Mouse (Mus musculus): Measurements from ENCODE around the gene Srcin1. TPM values are rescaled to one million over a fixed set of nuclear protein-coding genes. Genes with fewer than 3 reads are reported as not detected.

Gene Srcin1
- polyA plus RNA-seq, 1 experiment from 2014 or later: 9.6 TPM

- DNase-seq: no peak
- H3K36me3 ChIP-seq (ENCODE audit: control insufficient read depth, insufficient read depth, low read length): peaks cover 34% of the 10 kb centered on the region
These were observed 88.3 kb downstream of the Srcin1 start for GRCm38 (mm10) chr11:97487656-97488055.

DNA sequence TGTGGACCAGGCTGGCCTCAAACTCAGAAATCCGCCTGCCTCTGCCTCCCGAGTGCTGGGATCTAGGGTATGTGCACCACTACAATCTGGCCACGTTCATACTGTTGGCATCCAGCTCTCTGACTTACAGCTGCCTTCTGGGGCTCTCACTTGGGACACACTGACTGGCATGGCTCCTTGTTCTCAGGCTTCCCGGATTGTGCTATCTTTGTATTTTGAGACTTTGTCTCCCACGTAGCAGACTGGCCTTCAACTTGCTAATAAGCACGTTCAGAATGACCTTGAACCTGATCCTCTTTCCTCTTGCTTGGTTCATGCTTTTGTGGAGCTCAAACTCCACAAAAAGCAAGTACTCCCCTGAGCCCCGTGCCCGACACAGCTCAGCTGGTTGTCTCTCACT is 90.3 kb downstream of the Srcin1 start:
- Histone ChIP-seq H3K4me1 (ENCODE audit: control insufficient read depth, insufficient read depth, low read length) (no peaks in the 10 kb centered on the region), H3K9me3 (ENCODE audit: control insufficient read depth, low read length) (no peaks in the 10 kb centered on the region), H3K27ac (replicated peaks; ENCODE audit: low read depth, low read length) (no peak overlapping the region), H3K27me3 (ENCODE audit: control insufficient read depth, insufficient read depth, low read length) (no peaks in the 10 kb centered on the region), H3K36me3 (ENCODE audit: control insufficient read depth, insufficient read depth, low read length) (peaks cover 38% of the 10 kb centered on the region), H3K4me2 (ENCODE audit: low read length) (no peak overlapping the region), H3K4me3 (replicated peaks; ENCODE audit: low read depth, low read length) (no peak overlapping the region), H3K9ac (replicated peaks; ENCODE audit: low read length) (no peak overlapping the region)
- ATAC-seq (ENCODE audit: low FRiP score, low TSS enrichment) (no peak), DNase-seq (no peak)
- WGBS: 83% methylated on average over 8 of the region's 8 CpGs

More at GRCm38 (mm10) chr11:97487656-97488055, 88.3 kb downstream of the Srcin1 start:
- Histone ChIP-seq H3K27ac (replicated peaks; ENCODE audit: low read depth, low read length) (no peak overlapping the region), H3K9me3 (ENCODE audit: control insufficient read depth, low read length) (no peaks in the 10 kb centered on the region), H3K27me3 (ENCODE audit: control insufficient read depth, insufficient read depth, low read length) (no peaks in the 10 kb centered on the region), H3K9ac (replicated peaks; ENCODE audit: low read length) (no peak overlapping the region), H3K4me2 (ENCODE audit: low read length) (no peak overlapping the region), H3K4me3 (replicated peaks; ENCODE audit: low read depth, low read length) (no peak overlapping the region), H3K4me1 (ENCODE audit: control insufficient read depth, insufficient read depth, low read length) (no peaks in the 10 kb centered on the region)
- 84% methylated on average over 3 of the region's 3 CpGs for WGBS
- ATAC-seq (ENCODE audit: low FRiP score, low TSS enrichment): no peak

DNA sequence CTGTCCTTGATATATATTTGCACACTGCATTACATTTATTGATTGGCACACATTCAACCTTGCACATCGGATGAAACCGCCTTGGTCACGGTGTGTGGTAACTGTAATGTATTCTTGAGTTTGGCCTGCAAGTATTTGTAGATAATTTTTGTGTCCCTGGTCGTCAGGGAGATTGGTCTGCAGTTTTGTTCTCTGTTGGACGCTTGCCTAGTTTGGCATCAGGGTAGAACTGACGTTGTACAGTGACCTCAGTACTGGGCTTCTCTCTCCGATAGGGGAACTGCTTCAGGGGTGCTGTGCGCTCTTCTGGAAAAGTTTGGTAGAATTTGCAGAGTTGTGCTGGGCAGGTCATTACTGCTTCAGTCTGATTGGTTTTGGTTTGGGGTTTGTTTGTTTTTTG is 96.2 kb downstream of the Srcin1 start:
- Histone ChIP-seq H3K27ac (replicated peaks; ENCODE audit: low read depth, low read length) (no peak overlapping the region), H3K27me3 (ENCODE audit: control insufficient read depth, insufficient read depth, low read length) (no peaks in the 10 kb centered on the region), H3K4me3 (replicated peaks; ENCODE audit: low read depth, low read length) (no peak overlapping the region), H3K4me2 (ENCODE audit: low read length) (no peak overlapping the region), H3K9me3 (ENCODE audit: control insufficient read depth, low read length) (no peaks in the 10 kb centered on the region), H3K4me1 (ENCODE audit: control insufficient read depth, insufficient read depth, low read length) (no peaks in the 10 kb centered on the region), H3K36me3 (ENCODE audit: control insufficient read depth, insufficient read depth, low read length) (peaks cover 68% of the 10 kb centered on the region), H3K9ac (replicated peaks; ENCODE audit: low read length) (no peak overlapping the region)
- 78% methylated on average over 8 of the region's 8 CpGs for WGBS
- DNase-seq (no peak), ATAC-seq (ENCODE audit: low FRiP score, low TSS enrichment) (no peak)

GRCm38 (mm10) chr11:97479085-97479484 is 96.9 kb downstream of the Srcin1 start:
- ATAC-seq (ENCODE audit: low FRiP score, low TSS enrichment): no peak
- no peak overlapping the region for H3K27ac ChIP-seq (replicated peaks; ENCODE audit: low read depth, low read length)
- H3K9ac ChIP-seq (replicated peaks; ENCODE audit: low read length): no peak overlapping the region
- no peak overlapping the region for H3K4me3 ChIP-seq (replicated peaks; ENCODE audit: low read depth, low read length)
- WGBS: 91% methylated on average over 10 of the region's 10 CpGs
- peaks cover 61% of the 10 kb centered on the region for H3K36me3 ChIP-seq (ENCODE audit: control insufficient read depth, insufficient read depth, low read length)
- no peaks in the 10 kb centered on the region for H3K4me1 ChIP-seq (ENCODE audit: control insufficient read depth, insufficient read depth, low read length)
- no peaks in the 10 kb centered on the region for H3K27me3 ChIP-seq (ENCODE audit: control insufficient read depth, insufficient read depth, low read length)
- no peaks in the 10 kb centered on the region for H3K9me3 ChIP-seq (ENCODE audit: control insufficient read depth, low read length)
- H3K4me2 ChIP-seq (ENCODE audit: low read length): no peak overlapping the region
- DNase-seq: no peak

DNA sequence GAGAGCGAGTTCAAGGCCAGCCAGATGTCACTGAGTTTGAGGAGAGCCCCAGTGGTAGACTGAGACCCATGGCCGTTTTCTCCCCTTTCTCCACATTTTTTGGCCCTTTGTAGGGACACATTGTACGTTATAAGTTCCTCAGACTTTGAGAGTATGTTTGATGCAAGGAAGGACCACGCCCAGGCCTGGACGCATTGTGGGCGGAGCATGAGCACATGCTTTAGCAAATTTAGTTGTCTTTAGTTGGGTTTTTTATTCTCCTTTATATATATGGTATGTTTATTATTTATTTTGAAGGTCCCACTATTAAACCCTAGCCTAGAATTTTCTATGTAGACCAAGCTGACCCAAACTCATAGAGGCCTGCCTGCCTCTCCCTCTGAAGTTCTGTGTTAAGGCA is 97.6 kb downstream of the Srcin1 start:
- Histone ChIP-seq H3K36me3 (ENCODE audit: control insufficient read depth, insufficient read depth, low read length) (peaks cover 60% of the 10 kb centered on the region), H3K4me1 (ENCODE audit: control insufficient read depth, insufficient read depth, low read length) (no peaks in the 10 kb centered on the region), H3K9ac (replicated peaks; ENCODE audit: low read length) (no peak overlapping the region), H3K4me3 (replicated peaks; ENCODE audit: low read depth, low read length) (no peak overlapping the region), H3K4me2 (ENCODE audit: low read length) (no peak overlapping the region), H3K9me3 (ENCODE audit: control insufficient read depth, low read length) (no peaks in the 10 kb centered on the region), H3K27me3 (ENCODE audit: control insufficient read depth, insufficient read depth, low read length) (no peaks in the 10 kb centered on the region), H3K27ac (replicated peaks; ENCODE audit: low read depth, low read length) (no peak overlapping the region)
- ATAC-seq (ENCODE audit: low FRiP score, low TSS enrichment) (no peak), DNase-seq (no peak)
- 89% methylated on average over 6 of the region's 6 CpGs for WGBS

DNA sequence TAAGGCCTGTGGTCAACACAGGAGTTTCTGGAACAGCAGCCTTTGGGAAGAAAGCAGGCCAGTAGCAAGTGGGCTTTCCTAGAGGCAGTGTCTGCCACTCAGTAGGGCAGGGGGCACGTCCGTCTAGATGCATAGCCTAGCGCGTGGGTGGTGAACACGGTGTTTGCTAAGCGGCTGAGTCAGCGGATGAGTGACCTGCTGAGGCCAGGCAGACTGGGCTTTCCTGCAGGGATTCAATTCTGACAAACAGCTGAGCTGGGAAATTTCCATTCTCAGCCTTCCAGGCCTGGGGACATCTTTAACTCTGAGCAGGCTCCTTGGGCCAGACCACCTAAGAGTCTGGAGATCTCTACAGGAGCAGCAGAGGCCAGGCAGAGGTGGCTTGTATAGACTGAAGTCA is 98.6 kb downstream of the Srcin1 start:
- H3K36me3 ChIP-seq (ENCODE audit: control insufficient read depth, insufficient read depth, low read length): peaks cover 56% of the 10 kb centered on the region
- H3K27me3 ChIP-seq (ENCODE audit: control insufficient read depth, insufficient read depth, low read length): no peaks in the 10 kb centered on the region
- no peaks in the 10 kb centered on the region for H3K9me3 ChIP-seq (ENCODE audit: control insufficient read depth, low read length)
- DNase-seq: no peak
- H3K4me1 ChIP-seq (ENCODE audit: control insufficient read depth, insufficient read depth, low read length): no peaks in the 10 kb centered on the region
- ATAC-seq (ENCODE audit: low FRiP score, low TSS enrichment): no peak
- no peak overlapping the region for H3K4me3 ChIP-seq (replicated peaks; ENCODE audit: low read depth, low read length)
- no peak overlapping the region for H3K27ac ChIP-seq (replicated peaks; ENCODE audit: low read depth, low read length)
- 70% methylated on average over 7 of the region's 7 CpGs for WGBS
- no peak overlapping the region for H3K4me2 ChIP-seq (ENCODE audit: low read length)
- H3K9ac ChIP-seq (replicated peaks; ENCODE audit: low read length): no peak overlapping the region

- ATAC-seq (ENCODE audit: low FRiP score, low TSS enrichment) (no peak; the same call in 1 of the 2 replicates), DNase-seq (peak; percentile 94)
- H3K4me3 ChIP-seq (replicated peaks; ENCODE audit: low read depth, low read length): no peak overlapping the region
- 0 out of 2 replicates have a peak overlapping the region, but pooled peaks have one; percentile 8 for H3K27ac ChIP-seq (replicated peaks; ENCODE audit: low read depth, low read length)
- no peaks in the 10 kb centered on the region for H3K27me3 ChIP-seq (ENCODE audit: control insufficient read depth, insufficient read depth, low read length)
- no peak overlapping the region for H3K9ac ChIP-seq (replicated peaks; ENCODE audit: low read length)
- H3K9me3 ChIP-seq (ENCODE audit: control insufficient read depth, low read length): no peaks in the 10 kb centered on the region
- WGBS: 58% methylated on average over 8 of the region's 8 CpGs
- H3K4me2 ChIP-seq (ENCODE audit: low read length): no peak overlapping the region
- H3K36me3 ChIP-seq (ENCODE audit: control insufficient read depth, insufficient read depth, low read length): peaks cover 58% of the 10 kb centered on the region
- no peaks in the 10 kb centered on the region for H3K4me1 ChIP-seq (ENCODE audit: control insufficient read depth, insufficient read depth, low read length)
These were observed 99.5 kb downstream of the Srcin1 start for GRCm38 (mm10) chr11:97476334-97477095.

GRCm38 (mm10) chr11:97471276-97471675 is 104.7 kb downstream of the Srcin1 start:
- Histone ChIP-seq H3K4me2 (ENCODE audit: low read length) (no peak overlapping the region), H3K9ac (replicated peaks; ENCODE audit: low read length) (no peak overlapping the region), H3K9me3 (ENCODE audit: control insufficient read depth, low read length) (no peaks in the 10 kb centered on the region), H3K36me3 (ENCODE audit: control insufficient read depth, insufficient read depth, low read length) (peaks cover 64% of the 10 kb centered on the region), H3K4me3 (replicated peaks; ENCODE audit: low read depth, low read length) (no peak overlapping the region), H3K27me3 (ENCODE audit: control insufficient read depth, insufficient read depth, low read length) (no peaks in the 10 kb centered on the region), H3K27ac (replicated peaks; ENCODE audit: low read depth, low read length) (no peak overlapping the region), H3K4me1 (ENCODE audit: control insufficient read depth, insufficient read depth, low read length) (no peaks in the 10 kb centered on the region)
- ATAC-seq (ENCODE audit: low FRiP score, low TSS enrichment): no peak
- 85% methylated on average over 6 of the region's 6 CpGs for whole genome bisulfite sequencing
- DNase-seq: no peak

- Histone ChIP-seq H3K4me3 (replicated peaks; ENCODE audit: low read depth, low read length) (no peak overlapping the region), H3K4me1 (ENCODE audit: control insufficient read depth, insufficient read depth, low read length) (no peaks in the 10 kb centered on the region), H3K36me3 (ENCODE audit: control insufficient read depth, insufficient read depth, low read length) (peaks cover 67% of the 10 kb centered on the region), H3K9ac (replicated peaks; ENCODE audit: low read length) (no peak overlapping the region), H3K27me3 (ENCODE audit: control insufficient read depth, insufficient read depth, low read length) (no peaks in the 10 kb centered on the region), H3K9me3 (ENCODE audit: control insufficient read depth, low read length) (no peaks in the 10 kb centered on the region), H3K4me2 (ENCODE audit: low read length) (no peak overlapping the region), H3K27ac (replicated peaks; ENCODE audit: low read depth, low read length) (no peak overlapping the region)
- WGBS: 85% methylated on average over 7 of the region's 7 CpGs
- DNase-seq (no peak), ATAC-seq (ENCODE audit: low FRiP score, low TSS enrichment) (no peak)
These were observed 106.2 kb downstream of the Srcin1 start for GRCm38 (mm10) chr11:97469828-97470227.

All from midbrain, embryonic 14.5 days (tissue).